Mouse (Mus musculus): ENCODE data around the gene Cpxm1. TPM values are rescaled to one million over a fixed set of nuclear protein-coding genes. Genes with fewer than 3 reads are reported as not detected.

The Cpxm1 gene
- total RNA-seq (2021) (1 to 10 TPM; 5.0 to 7.7 TPM), polyA plus RNA-seq (2012; rRNA removed) (8.8 and 10.5 TPM in 2 replicates)
- long read RNA-seq, transcript Cpxm1-201 (14 exons, 2,366 nt), result major isoform, 10 of 10 reads
- long read RNA-seq, partial matches to known transcripts, result 0 of 10 reads
- long read RNA-seq, other reads (novel, unspliced or antisense), result 0 of 10 reads

GRCm38 (mm10) chr2:130397186-130397985, at the start of gene Cpxm1:
Gene Cpxm1 (minus strand): TSS chr2:130397574.
- no peak for DNase-seq

GRCm38 (mm10) chr2:130442162-130442561, 44.8 kb upstream of the Cpxm1 start:
- no peak for DNase-seq

GRCm38 (mm10) chr2:130439840-130440480, 42.6 kb upstream of the Cpxm1 start:
- no peak for DNase-seq

GRCm38 (mm10) chr2:130438861-130439260, 41.5 kb upstream of the Cpxm1 start:
- no peak for DNase-seq

GRCm38 (mm10) chr2:130436769-130437168, 39.4 kb upstream of the Cpxm1 start:
- DNase-seq, result no peak

- no peak for DNase-seq
Observed at GRCm38 (mm10) chr2:130433152-130433551, 35.8 kb upstream of the Cpxm1 start.

- DNase-seq, result no peak
Observed at GRCm38 (mm10) chr2:130432157-130432556, 34.8 kb upstream of the Cpxm1 start.

GRCm38 (mm10) chr2:130430484-130430883, 33.1 kb upstream of the Cpxm1 start:
- no peak for DNase-seq

GRCm38 (mm10) chr2:130429851-130430250, 32.5 kb upstream of the Cpxm1 start:
- no peak for DNase-seq

- no peak for DNase-seq
Observed at GRCm38 (mm10) chr2:130425112-130425511, 27.7 kb upstream of the Cpxm1 start.

- DNase-seq, result peak; percentile 96
Observed at GRCm38 (mm10) chr2:130424126-130424853, 26.9 kb upstream of the Cpxm1 start, which contains the start of the genes Vps16 and Pced1a. Gene Vps16 (plus strand): TSS chr2:130424339. Gene Pced1a (minus strand): TSS chr2:130424701.

GRCm38 (mm10) chr2:130423397-130424125, 26.2 kb upstream of the Cpxm1 start:
- peak; percentile 88 for DNase-seq

GRCm38 (mm10) chr2:130421781-130422620, 24.6 kb upstream of the Cpxm1 start:
- no peak for DNase-seq

- DNase-seq, result no peak
Observed at GRCm38 (mm10) chr2:130414094-130414856, 16.9 kb upstream of the Cpxm1 start.

GRCm38 (mm10) chr2:130412775-130413174, 15.4 kb upstream of the Cpxm1 start:
- DNase-seq, result no peak

- DNase-seq, result peak; percentile 87
Observed at GRCm38 (mm10) chr2:130411558-130412495, 14.5 kb upstream of the Cpxm1 start.

GRCm38 (mm10) chr2:130408194-130408593, 10.8 kb upstream of the Cpxm1 start:
- no peak for DNase-seq

GRCm38 (mm10) chr2:130406178-130406577, 8.8 kb upstream of the Cpxm1 start, which contains the start of gene Tmem239:
Gene Tmem239 (plus strand): TSS chr2:130406478.
- no peak for DNase-seq

GRCm38 (mm10) chr2:130404939-130405338, 7.6 kb upstream of the Cpxm1 start, which contains the start of the genes Gm28372 and 1700020A23Rik:
Gene Gm28372 (plus strand): TSS chr2:130405239.
Gene 1700020A23Rik (plus strand): TSS chr2:130405259.
- no peak for DNase-seq

Data from adrenal gland, adult 2 months (tissue).